ENCODE assay signal across 8 mouse cellular contexts in genomic region chr11:100931254-100931921, GRCm38 (mm10). TPM values are rescaled to one million over a fixed set of nuclear protein-coding genes. Genes with fewer than 3 reads are reported as not detected.
A peak's percentile ranks its signal among the peaks of the same experiment; 100 is the strongest.
DNase-seq lines count a peak whose midpoint lies in the region; ATAC-seq and TF ChIP-seq lines count a peak whose summit lies in the region.

No protein-coding gene starts in this region.

- no peak overlapping the region for H3K9ac ChIP-seq in forebrain, embryonic 14.5 days (ENCODE audit: low read length)
- no peak overlapping the region for H3K9ac ChIP-seq in forebrain, embryonic 11.5 days (ENCODE audit: low read length)
- H3K9ac ChIP-seq in heart, embryonic 11.5 days (ENCODE audit: low read depth, low read length): no peak overlapping the region
- H3K9ac ChIP-seq in neural tube, embryonic 15.5 days (replicated peaks): no peak overlapping the region

- peak; percentile 55 for DNase-seq in forebrain, embryonic 14.5 days (ENCODE audit: low spot score)
- DNase-seq in forebrain, embryonic 11.5 days (ENCODE audit: low spot score): no peak
- DNase-seq in G1E (ENCODE audit: low spot score): no peak
- DNase-seq in large intestine, adult 2 months (ENCODE audit: low read depth, low spot score): peak; percentile 59
- DNase-seq in left cerebral cortex, adult 11 months (ENCODE audit: low spot score): no peak
- no peak for DNase-seq in right cerebral cortex, postnatal 36 days (ENCODE audit: low spot score in 2 of 2)

- 0 out of 2 replicates have a peak, but pooled peaks cover 2% of the 10 kb centered on the region for H3K27me3 ChIP-seq in forebrain, embryonic 14.5 days (replicated peaks; ENCODE audit: control insufficient read depth, insufficient read depth, low read length)
- no peaks in the 10 kb centered on the region for H3K27me3 ChIP-seq in forebrain, embryonic 11.5 days (ENCODE audit: control insufficient read depth, insufficient read depth, low read length)
- H3K27me3 ChIP-seq in G1E (ENCODE audit: insufficient read depth, low read length): no peaks in the 10 kb centered on the region
- no peaks in the 10 kb centered on the region for H3K27me3 ChIP-seq in heart, embryonic 11.5 days (ENCODE audit: control insufficient read depth, insufficient read depth, low read length)
- H3K27me3 ChIP-seq in neural tube, embryonic 15.5 days (replicated peaks): no peaks in the 10 kb centered on the region

- H3K36me3 ChIP-seq in forebrain, embryonic 14.5 days (ENCODE audit: control insufficient read depth, insufficient read depth, low read length): no peaks in the 10 kb centered on the region
- H3K36me3 ChIP-seq in forebrain, embryonic 11.5 days (ENCODE audit: control insufficient read depth, insufficient read depth, low read length): no peaks in the 10 kb centered on the region
- H3K36me3 ChIP-seq in G1E (replicated peaks): peaks cover 57% of the 10 kb centered on the region
- no peaks in the 10 kb centered on the region for H3K36me3 ChIP-seq in heart, embryonic 11.5 days (ENCODE audit: control insufficient read depth, insufficient read depth, low read length)
- H3K36me3 ChIP-seq in neural tube, embryonic 15.5 days: no peaks in the 10 kb centered on the region

- H3K4me2 ChIP-seq in forebrain, embryonic 14.5 days (ENCODE audit: low read length): 0 out of 2 replicates have a peak overlapping the region, but pooled peaks have one; percentile 7
- no peak overlapping the region for H3K4me2 ChIP-seq in forebrain, embryonic 11.5 days (ENCODE audit: low read depth, low read length, severe bottlenecking)
- peak overlapping the region; percentile 24 for H3K4me2 ChIP-seq in heart, embryonic 11.5 days
- peak overlapping the region; percentile 20; the same call in 1 of the 2 replicates for H3K4me2 ChIP-seq in neural tube, embryonic 15.5 days

- H3K4me3 ChIP-seq in forebrain, embryonic 14.5 days (ENCODE audit: low read depth, low read length): no peak overlapping the region
- H3K4me3 ChIP-seq in forebrain, embryonic 11.5 days (ENCODE audit: low read depth, low read length): no peak overlapping the region
- H3K4me3 ChIP-seq in G1E (ENCODE audit: low read depth, low read length): peak overlapping the region; percentile 54; the same call in 1 of the 2 replicates
- no peak overlapping the region for H3K4me3 ChIP-seq in heart, embryonic 11.5 days (ENCODE audit: low read depth, low read length)
- H3K4me3 ChIP-seq in neural tube, embryonic 15.5 days (replicated peaks): no peak overlapping the region

- peaks cover 3% of the 10 kb centered on the region; the same call in 1 of the 2 replicates for H3K4me1 ChIP-seq in forebrain, embryonic 14.5 days (ENCODE audit: control insufficient read depth, insufficient read depth, low read length)
- H3K4me1 ChIP-seq in forebrain, embryonic 11.5 days (replicated peaks; ENCODE audit: control insufficient read depth, insufficient read depth, low read length): no peaks in the 10 kb centered on the region
- peaks cover 79% of the 10 kb centered on the region for H3K4me1 ChIP-seq in G1E (ENCODE audit: insufficient read depth, low read depth, low read length)
- H3K4me1 ChIP-seq in heart, embryonic 11.5 days (ENCODE audit: control insufficient read depth, insufficient read depth, low read length): peaks cover 5% of the 10 kb centered on the region
- H3K4me1 ChIP-seq in neural tube, embryonic 15.5 days: peaks cover 6% of the 10 kb centered on the region; the same call in 1 of the 2 replicates

- no peak for ATAC-seq in forebrain, embryonic 14.5 days
- ATAC-seq in forebrain, embryonic 11.5 days (replicated peaks; ENCODE audit: low FRiP score): no peak
- no peak for ATAC-seq in G1E (ENCODE audit: extremely low read depth, insufficient number of reproducible peaks, low FRiP score, poor library complexity, severe bottlenecking)
- ATAC-seq in heart, embryonic 11.5 days (replicated peaks; ENCODE audit: insufficient number of reproducible peaks, low FRiP score, low TSS enrichment): no peak
- no peak for ATAC-seq in neural tube, embryonic 15.5 days (ENCODE audit: low FRiP score)

- WGBS in forebrain, embryonic 14.5 days: 51% methylated on average over 12 of the region's 12 CpGs
- 78% methylated on average over 12 of the region's 12 CpGs for WGBS in forebrain, embryonic 11.5 days
- WGBS in heart, embryonic 11.5 days (ENCODE audit: insufficient replicate concordance): 82% methylated on average over 12 of the region's 12 CpGs
- 3% methylated on average over 12 of the region's 12 CpGs for WGBS in large intestine, adult 2 months
- WGBS in neural tube, embryonic 15.5 days: 46% methylated on average over 12 of the region's 12 CpGs

- no peaks in the 10 kb centered on the region for H3K9me3 ChIP-seq in forebrain, embryonic 14.5 days (replicated peaks; ENCODE audit: control insufficient read depth, low read length)
- no peaks in the 10 kb centered on the region for H3K9me3 ChIP-seq in forebrain, embryonic 11.5 days (ENCODE audit: control insufficient read depth, low read length)
- H3K9me3 ChIP-seq in G1E (replicated peaks): no peaks in the 10 kb centered on the region
- H3K9me3 ChIP-seq in heart, embryonic 11.5 days (replicated peaks; ENCODE audit: control insufficient read depth, low read length): no peaks in the 10 kb centered on the region
- H3K9me3 ChIP-seq in neural tube, embryonic 15.5 days (replicated peaks): no peaks in the 10 kb centered on the region

- no peak overlapping the region for H3K27ac ChIP-seq in forebrain, embryonic 14.5 days (ENCODE audit: low read depth, low read length)
- H3K27ac ChIP-seq in forebrain, embryonic 11.5 days (ENCODE audit: low read depth, low read length): no peak overlapping the region
- H3K27ac ChIP-seq in heart, embryonic 11.5 days (ENCODE audit: low read depth, low read length): no peak overlapping the region
- H3K27ac ChIP-seq in neural tube, embryonic 15.5 days (replicated peaks): no peak overlapping the region

- TF ChIP-seq CTCF in G1E (IDR thresholded peaks at IDR 0.05; ENCODE audit: low read depth, low read length): no peak

RNA-seq across cellular contexts. Expression of gene Stat3, which starts 8.0 kb away (rescaled TPM):
- polyA plus RNA-seq in forebrain, embryonic 14.5 days (2014; fragmentation: Nextera tagmentation; extraction: Ambion mirVana): 23.3 and 26.4 TPM in 2 replicates
- polyA plus RNA-seq in forebrain, embryonic 11.5 days (2014; fragmentation: Nextera tagmentation; extraction: Ambion mirVana): 26.2 and 27.8 TPM in 2 replicates
- 81.1 and 87.5 TPM in 2 replicates for total RNA-seq in G1E (2014; fragmentation: Nextera tagmentation)
- total RNA-seq in G1E (2017): 69.3 and 70.3 TPM in 2 replicates
- 42.1 and 63.5 TPM in 2 replicates for polyA plus RNA-seq in G1E (2012)
- polyA plus RNA-seq in heart, embryonic 11.5 days (2014; fragmentation: Nextera tagmentation; extraction: Ambion mirVana): 45.0 and 49.0 TPM in 2 replicates
- polyA plus RNA-seq in large intestine, adult 2 months (2012; rRNA removed): 102 and 120 TPM in 2 replicates
- polyA plus RNA-seq in neural tube, embryonic 15.5 days (2015; fragmentation: Nextera tagmentation; extraction: Ambion mirVana): 57.9 and 66.9 TPM in 2 replicates

RNA-seq across cellular contexts. Expression of gene Cavin1, which starts 39.3 kb away (rescaled TPM):
- polyA plus RNA-seq in forebrain, embryonic 14.5 days (2014; fragmentation: Nextera tagmentation; extraction: Ambion mirVana): 15.6 and 21.1 TPM in 2 replicates
- polyA plus RNA-seq in forebrain, embryonic 11.5 days (2014; fragmentation: Nextera tagmentation; extraction: Ambion mirVana): 11.8 and 14.2 TPM in 2 replicates
- 13.1 and 15.0 TPM in 2 replicates for total RNA-seq in G1E (2014; fragmentation: Nextera tagmentation)
- 3.1 and 3.8 TPM in 2 replicates for total RNA-seq in G1E (2017)
- 37.0 and 39.4 TPM in 2 replicates for polyA plus RNA-seq in G1E (2012)
- polyA plus RNA-seq in heart, embryonic 11.5 days (2014; fragmentation: Nextera tagmentation; extraction: Ambion mirVana): 113 and 175 TPM in 2 replicates
- polyA plus RNA-seq in large intestine, adult 2 months (2012; rRNA removed): 33.4 and 36.4 TPM in 2 replicates
- polyA plus RNA-seq in neural tube, embryonic 15.5 days (2015; fragmentation: Nextera tagmentation; extraction: Ambion mirVana): 45.6 and 73.4 TPM in 2 replicates

Comparison
In these comparisons a context has a peak if more than half of its experiments do, and no peak if none do; other contexts are left out.
1. DNase-seq: peak in forebrain, embryonic 14.5 days (single experiment) and large intestine, adult 2 months (single experiment); none in forebrain, embryonic 11.5 days (single experiment), G1E (single experiment), left cerebral cortex, adult 11 months (single experiment) and right cerebral cortex, postnatal 36 days (0 of 2).